Mouse (Mus musculus) kidney, embryonic 16.5 days (tissue): ENCODE data around the gene Rsph14. TPM values are rescaled to one million over a fixed set of nuclear protein-coding genes. Genes with fewer than 3 reads are reported as not detected.

Source experiments
- polyA plus RNA-seq: library from polyadenylated mRNA; unstranded; fragments of >200 nt; fragmentation: Nextera tagmentation; extraction: Ambion mirVana; gene quantifications from 2 replicates; pipeline ENCODE4 v1.2.1, GENCODE M21; 2015

Rsph14 gene
- polyA plus RNA-seq, 1 experiment from 2014 or later = not detected

Other genes starting within 250 kb of the Rsph14 start
- gene Gnaz, start 65.4 kb downstream of the Rsph14 start, polyA plus RNA-seq = 5.4 and 6.2 TPM in 2 replicates
- 10.9 and 12.9 TPM in 2 replicates for gene Rab36, start 4.5 kb upstream of the Rsph14 start, polyA plus RNA-seq
- 6.8 and 8.4 TPM in 2 replicates for gene Bcr, start 28.0 kb upstream of the Rsph14 start, polyA plus RNA-seq
- gene Specc1l, start 179.5 kb upstream of the Rsph14 start, polyA plus RNA-seq = 33.2 and 33.4 TPM in 2 replicates